Mouse (Mus musculus) hindbrain, embryonic 15.5 days (tissue): Measurements from ENCODE around the gene Mettl2. TPM values are rescaled to one million over a fixed set of nuclear protein-coding genes. Genes with fewer than 3 reads are reported as not detected.
"Not testable (repeated sequence)": the region's sequence is repeated elsewhere in the genome, so short reads cannot be mapped to it uniquely, and the experiment has no call there.

Source experiments
- ATAC-seq: fragments of 200-750 bp; cut with Nextera tagmentation; 2 replicates; pipeline ENCODE4 v1.8.0; 2017; ENCODE audit warnings: low read depth, moderate number of reproducible peaks, moderate TSS enrichment; ENCODE audit not compliant: low FRiP score
- H3K27ac ChIP-seq: fragments of 300-500 bp; sonication (generic); replicated peaks from 2 replicates; pipeline ENCODE4 v1.5.1; 2015; ENCODE audit warnings: mild to moderate bottlenecking, inconsistent platforms
- H3K27me3 ChIP-seq: fragments of 300-500 bp; sonication (generic); 2 replicates; pipeline ENCODE4 v1.6.1; 2015; ENCODE audit warnings: control low read depth, inconsistent platforms
- H3K36me3 ChIP-seq: fragments of 300-500 bp; sonication (generic); 2 replicates; pipeline ENCODE4 v1.6.1; 2015; ENCODE audit warnings: control low read depth, inconsistent platforms
- H3K4me1 ChIP-seq: fragments of 300-500 bp; sonication (generic); replicated peaks from 2 replicates; pipeline ENCODE4 v1.6.1; 2015; ENCODE audit warnings: control low read depth, inconsistent platforms
- H3K4me2 ChIP-seq: fragments of 300-500 bp; sonication (generic); 2 replicates; pipeline ENCODE4 v1.6.1; 2015; ENCODE audit warnings: moderate library complexity, mild to moderate bottlenecking, inconsistent platforms
- H3K4me3 ChIP-seq: fragments of 300-500 bp; sonication (generic); 2 replicates; pipeline ENCODE4 v1.5.1; 2015; ENCODE audit warnings: mild to moderate bottlenecking, inconsistent platforms
- H3K9ac ChIP-seq: fragments of 300-500 bp; sonication (generic); 2 replicates; pipeline ENCODE4 v1.6.1; 2015; ENCODE audit warnings: inconsistent platforms
- H3K9me3 ChIP-seq: fragments of 300-500 bp; sonication (generic); 2 replicates; pipeline ENCODE4 v1.6.1; 2016; ENCODE audit warnings: control low read depth, inconsistent platforms
- WGBS: fragments of 180-500 bp; shearing (Covaris S2); methylation state at CpG from one replicate; pipeline ENCODE4 v1.1.7; 2015; 5-methylcytosine and 5-hydroxymethylcytosine counted together
- polyA plus RNA-seq: library from polyadenylated mRNA; unstranded; fragments of >200 nt; fragmentation: Nextera tagmentation; extraction: Ambion mirVana; gene quantifications from 2 replicates; pipeline ENCODE4 v1.2.1, GENCODE M21; 2015

The Mettl2 gene
- 29.3 and 29.5 TPM in 2 replicates for polyA plus RNA-seq

- peak within 1 kb of the TSS; percentile 72 for H3K9ac ChIP-seq
- ATAC-seq = peak; percentile 93
- peaks cover 3% of the 10 kb centered on the region; the same call in 1 of the 2 replicates for H3K36me3 ChIP-seq
- H3K9me3 ChIP-seq = no peaks in the 10 kb centered on the region
- no peaks in the 10 kb centered on the region for H3K27me3 ChIP-seq
- peaks cover 12% of the 10 kb centered on the region for H3K4me1 ChIP-seq
- H3K4me3 ChIP-seq = peak within 1 kb of the TSS; percentile 99
- peak within 1 kb of the TSS; percentile 90 for H3K27ac ChIP-seq
- 2% methylated on average over 27 of the region's 38 CpGs for WGBS
- peak within 1 kb of the TSS; percentile 80 for H3K4me2 ChIP-seq
Measured at GRCm38 (mm10) chr11:105125735-105126519, at the start of gene Mettl2. Mettl2 (plus strand) TSS chr11:105126425.

DNA sequence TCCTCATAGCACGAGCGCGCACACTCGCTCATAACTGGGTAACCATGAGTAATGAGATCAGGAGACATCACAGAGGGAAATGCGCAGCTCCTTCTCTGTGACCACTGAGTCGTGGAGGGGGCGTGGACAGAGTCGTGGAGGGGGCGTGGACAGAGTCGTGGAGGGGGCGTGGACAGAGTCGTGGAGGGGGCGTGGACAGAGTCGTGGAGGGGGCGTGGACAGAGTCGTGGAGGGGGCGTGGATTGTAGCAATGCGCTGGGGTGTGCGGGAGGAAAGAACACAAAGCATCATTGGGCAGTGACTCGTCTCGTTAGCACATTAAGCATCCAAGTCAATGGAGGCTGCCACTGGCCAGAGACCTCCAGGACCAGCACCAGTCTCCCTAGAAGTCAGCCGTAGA lies 13.8 kb upstream of the Mettl2 start:
- not testable (repeated sequence) for H3K9ac ChIP-seq, H3K4me1 ChIP-seq, H3K27ac ChIP-seq, H3K27me3 ChIP-seq, H3K4me3 ChIP-seq, H3K9me3 ChIP-seq, H3K4me2 ChIP-seq, ATAC-seq, H3K36me3 ChIP-seq
- 78% methylated on average over 22 of the region's 22 CpGs for WGBS

- no peaks in the 10 kb centered on the region for H3K9me3 ChIP-seq
- H3K27me3 ChIP-seq = no peaks in the 10 kb centered on the region
- no peak overlapping the region for H3K4me3 ChIP-seq
- no peak overlapping the region for H3K27ac ChIP-seq
- no peak overlapping the region for H3K4me2 ChIP-seq
- no peak overlapping the region for H3K9ac ChIP-seq
- H3K36me3 ChIP-seq = no peaks in the 10 kb centered on the region
- 86% methylated on average over 7 of the region's 7 CpGs for WGBS
- no peak for ATAC-seq
- no peaks in the 10 kb centered on the region for H3K4me1 ChIP-seq
Measured at GRCm38 (mm10) chr11:105117814-105118213, 8.4 kb upstream of the Mettl2 start.

GRCm38 (mm10) chr11:105120551-105121061 lies 5.6 kb upstream of the Mettl2 start:
- no peaks in the 10 kb centered on the region for H3K36me3 ChIP-seq
- H3K4me1 ChIP-seq = no peaks in the 10 kb centered on the region
- no peak overlapping the region for H3K9ac ChIP-seq
- no peak overlapping the region for H3K27ac ChIP-seq
- no peak overlapping the region for H3K4me2 ChIP-seq
- no peak for ATAC-seq
- no peaks in the 10 kb centered on the region for H3K27me3 ChIP-seq
- no peak overlapping the region for H3K4me3 ChIP-seq
- H3K9me3 ChIP-seq = no peaks in the 10 kb centered on the region
- WGBS = 48% methylated on average over 4 of the region's 4 CpGs

DNA sequence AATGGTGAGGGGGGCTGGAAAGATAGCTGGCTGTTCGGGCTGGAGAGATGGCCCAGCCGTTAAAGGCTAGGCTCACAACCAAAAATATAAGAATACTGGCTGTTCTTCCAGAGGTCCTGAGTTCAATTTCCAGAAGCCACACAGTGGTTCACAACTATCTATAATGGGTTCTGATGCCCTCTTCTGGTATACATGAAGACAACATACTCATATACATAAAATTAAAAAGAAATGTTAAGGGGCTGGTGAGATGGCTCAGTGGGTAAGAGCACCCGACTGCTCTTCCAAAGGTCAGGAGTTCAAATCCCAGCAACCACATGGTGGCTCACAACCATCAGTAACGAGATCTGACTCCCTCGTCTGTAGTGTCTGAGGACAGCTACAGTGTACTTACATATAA lies 4.4 kb upstream of the Mettl2 start:
- H3K9ac ChIP-seq, H3K9me3 ChIP-seq, H3K4me2 ChIP-seq, H3K4me3 ChIP-seq, H3K27me3 ChIP-seq, H3K36me3 ChIP-seq, ATAC-seq, H3K27ac ChIP-seq, H3K4me1 ChIP-seq: not testable (repeated sequence)
- 79% methylated on average over 5 of the region's 5 CpGs for WGBS

GRCm38 (mm10) chr11:105123986-105124385 lies 2.2 kb upstream of the Mettl2 start:
- Histone ChIP-seq H3K4me1 (peaks cover 12% of the 10 kb centered on the region), H3K9ac (no peak overlapping the region), H3K4me2 (no peak overlapping the region), H3K27me3 (no peaks in the 10 kb centered on the region), H3K36me3 (no peaks in the 10 kb centered on the region), H3K27ac (no peak overlapping the region), H3K4me3 (no peak overlapping the region), H3K9me3 (no peaks in the 10 kb centered on the region)
- no peak for ATAC-seq
- WGBS = 3% methylated on average over 9 of the region's 9 CpGs

DNA sequence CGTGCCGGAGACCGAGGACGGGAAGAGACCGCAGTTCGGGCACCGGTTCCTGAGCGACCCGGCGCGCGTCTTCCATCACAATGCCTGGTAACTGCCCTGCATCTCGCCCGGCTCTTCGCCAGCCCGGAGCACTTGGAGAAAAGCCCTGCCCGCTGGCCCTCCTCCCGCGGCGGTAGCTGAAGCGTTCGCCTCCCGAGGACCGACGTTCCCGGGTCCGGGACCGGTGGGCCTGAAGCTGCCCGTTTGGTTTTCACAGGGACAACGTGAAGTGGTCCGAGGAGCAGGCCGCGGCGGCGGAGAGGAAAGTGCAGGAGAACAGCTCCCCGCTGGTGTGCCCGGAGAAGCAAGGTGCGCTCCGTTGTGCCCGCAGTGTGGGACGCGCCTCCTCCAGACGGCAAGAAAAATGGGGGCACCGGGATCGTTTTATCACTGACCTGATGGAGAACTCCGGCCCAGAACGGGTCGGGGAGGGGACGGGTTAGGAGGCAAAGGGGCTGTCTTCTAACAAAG lies 350 bp downstream of the Mettl2 start:
- ATAC-seq = peak; percentile 31
- under 1% methylated on average over 37 of the region's 49 CpGs for WGBS
- Histone ChIP-seq H3K27ac (0 out of 2 replicates have a peak overlapping the region, but pooled peaks have one; percentile 34), H3K27me3 (no peaks in the 10 kb centered on the region), H3K9ac (peak overlapping the region; percentile 72), H3K4me2 (peak overlapping the region; percentile 80), H3K4me3 (peak overlapping the region; percentile 99), H3K4me1 (peaks cover 12% of the 10 kb centered on the region), H3K9me3 (no peaks in the 10 kb centered on the region), H3K36me3 (peaks cover 6% of the 10 kb centered on the region)

DNA sequence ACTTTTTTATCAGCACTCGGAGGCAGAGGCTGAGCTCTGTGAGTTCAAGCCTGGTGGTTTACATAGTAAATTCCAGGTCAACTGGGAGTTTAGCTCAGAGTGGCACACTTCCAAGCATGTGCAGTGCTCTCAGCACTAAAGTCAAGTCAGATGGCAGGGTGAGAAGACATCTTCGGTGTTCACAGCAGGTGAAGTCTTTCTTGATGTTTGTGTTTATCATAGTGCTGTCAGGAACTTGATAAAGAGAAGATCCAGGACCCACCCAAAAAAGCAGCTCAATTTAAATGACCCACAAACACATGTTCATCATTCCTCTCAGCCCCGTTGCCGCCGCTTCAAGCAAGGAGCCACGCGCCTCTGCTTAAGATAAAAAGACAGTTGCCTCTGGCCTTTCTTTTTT lies 9.5 kb downstream of the Mettl2 start:
- no peak overlapping the region for H3K27ac ChIP-seq
- 98% methylated on average over 7 of the region's 7 CpGs for WGBS
- no peaks in the 10 kb centered on the region for H3K27me3 ChIP-seq
- H3K4me2 ChIP-seq = no peak overlapping the region
- H3K4me1 ChIP-seq = no peaks in the 10 kb centered on the region
- no peak for ATAC-seq
- no peak overlapping the region for H3K9ac ChIP-seq
- H3K36me3 ChIP-seq = peaks cover 88% of the 10 kb centered on the region
- no peak overlapping the region for H3K4me3 ChIP-seq
- H3K9me3 ChIP-seq = no peaks in the 10 kb centered on the region

DNA sequence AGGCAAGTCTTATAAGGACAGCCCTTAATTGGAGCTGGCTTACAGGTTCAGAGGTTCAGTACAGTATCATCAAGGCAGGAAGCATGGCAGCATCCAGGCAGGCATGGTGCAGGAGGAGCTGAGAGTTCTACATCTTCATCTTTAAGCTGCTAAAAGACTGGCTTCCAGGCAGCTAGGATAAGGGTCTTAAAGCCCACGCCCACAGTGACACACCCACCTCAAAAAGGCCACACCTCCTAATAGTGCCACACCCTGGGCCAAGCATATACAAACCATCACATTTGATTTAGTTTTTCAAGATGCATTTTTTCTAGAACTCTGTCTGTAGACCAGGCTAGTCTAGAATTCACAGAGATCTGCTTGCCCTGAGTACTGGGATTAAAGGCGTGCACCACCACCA lies 11.0 kb downstream of the Mettl2 start:
- not testable (repeated sequence) for H3K4me3 ChIP-seq, H3K9me3 ChIP-seq, H3K9ac ChIP-seq, H3K27me3 ChIP-seq, ATAC-seq, H3K27ac ChIP-seq, H3K4me2 ChIP-seq, H3K4me1 ChIP-seq
- 92% methylated on average over 2 of the region's 2 CpGs for WGBS
- H3K36me3 ChIP-seq = peaks cover 85% of the 10 kb centered on the region

DNA sequence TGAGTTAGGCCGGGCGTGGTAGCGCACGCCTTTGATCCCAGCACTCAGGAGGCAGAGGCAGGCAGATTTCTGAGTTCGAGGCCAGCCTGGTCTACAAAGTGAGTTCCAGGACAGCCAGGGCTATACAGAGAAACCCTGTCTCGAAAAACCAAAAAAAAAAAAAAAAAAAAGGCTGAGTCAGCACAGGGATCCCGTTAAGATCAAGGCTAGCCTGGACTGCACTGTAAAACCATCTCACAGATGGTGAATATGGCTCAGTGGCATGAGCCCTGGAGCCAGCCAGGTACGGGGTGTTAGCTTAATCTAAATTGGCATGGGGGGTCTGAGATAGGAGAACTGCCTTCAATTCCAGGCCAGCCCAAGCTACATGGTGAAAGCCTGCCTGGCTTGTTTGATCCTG lies 14.3 kb downstream of the Mettl2 start:
- not testable (repeated sequence) for H3K27me3 ChIP-seq, H3K4me2 ChIP-seq, H3K27ac ChIP-seq, H3K9ac ChIP-seq, H3K9me3 ChIP-seq, H3K4me1 ChIP-seq, ATAC-seq, H3K4me3 ChIP-seq
- WGBS = 98% methylated on average over 8 of the region's 8 CpGs
- H3K36me3 ChIP-seq = peaks cover 53% of the 10 kb centered on the region

DNA sequence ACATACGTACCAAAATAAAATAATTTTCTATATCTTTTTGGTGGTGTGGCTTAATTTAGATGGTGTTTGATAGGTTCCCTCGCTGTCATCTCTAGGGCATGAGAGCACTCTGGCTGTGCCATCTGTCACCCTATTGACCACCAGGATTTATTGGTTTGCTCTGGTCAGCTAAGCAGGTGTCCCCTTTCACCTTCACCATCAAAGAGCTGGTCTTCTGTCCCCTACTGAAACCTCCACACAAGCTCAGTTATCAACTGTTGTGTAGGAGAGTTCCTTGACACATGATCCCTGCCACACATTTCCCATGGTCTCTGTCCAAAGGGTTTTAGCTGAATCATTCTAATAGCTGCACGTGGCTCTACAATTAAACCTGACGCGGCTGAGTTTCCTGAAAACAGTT lies 14.9 kb downstream of the Mettl2 start:
- 94% methylated on average over 5 of the region's 5 CpGs for WGBS
- no peak overlapping the region for H3K4me3 ChIP-seq
- no peak overlapping the region for H3K4me2 ChIP-seq
- H3K36me3 ChIP-seq = peaks cover 47% of the 10 kb centered on the region
- no peaks in the 10 kb centered on the region for H3K4me1 ChIP-seq
- ATAC-seq = no peak
- H3K9me3 ChIP-seq = no peaks in the 10 kb centered on the region
- no peak overlapping the region for H3K27ac ChIP-seq
- H3K9ac ChIP-seq = no peak overlapping the region
- no peaks in the 10 kb centered on the region for H3K27me3 ChIP-seq

DNA sequence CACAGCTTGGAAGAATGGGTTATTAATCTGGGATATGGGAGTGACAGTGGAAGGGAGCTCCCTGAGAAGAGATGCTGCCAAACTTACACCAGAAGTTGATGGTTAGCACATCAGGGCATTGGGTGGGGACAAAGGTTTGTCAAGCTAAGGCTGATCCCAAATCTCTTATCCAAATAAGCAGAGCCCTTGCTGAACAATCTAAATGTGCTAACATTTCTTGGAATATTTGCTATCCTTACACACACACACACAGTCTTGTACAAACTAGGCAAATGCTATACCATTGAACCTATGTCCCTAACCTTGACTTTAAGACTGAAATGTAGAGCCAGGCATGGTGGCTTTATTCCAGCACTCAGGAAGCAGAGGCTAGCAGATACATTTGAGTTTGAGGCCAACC lies 17.3 kb downstream of the Mettl2 start:
- no peaks in the 10 kb centered on the region for H3K9me3 ChIP-seq
- no peaks in the 10 kb centered on the region for H3K4me1 ChIP-seq
- peaks cover 25% of the 10 kb centered on the region for H3K36me3 ChIP-seq
- no peak for ATAC-seq
- no peak overlapping the region for H3K9ac ChIP-seq
- no peaks in the 10 kb centered on the region for H3K27me3 ChIP-seq
- H3K4me3 ChIP-seq = no peak overlapping the region
- no peak overlapping the region for H3K27ac ChIP-seq
- no peak overlapping the region for H3K4me2 ChIP-seq
